Mouse (Mus musculus) bone marrow, adult 2 months (tissue): ENCODE data around the gene Dsp. TPM values are rescaled to one million over a fixed set of nuclear protein-coding genes. Genes with fewer than 3 reads are reported as not detected.

Source experiments
- H3K27ac ChIP-seq: fragments of 200-500 bp; 2 replicates; pipeline ENCODE4 v1.5.1; 2012; ENCODE audit warnings: low read depth, mild to moderate bottlenecking, control low read depth, inconsistent platforms, low read length; ENCODE audit not compliant: control insufficient read depth, poor library complexity, insufficient read depth
- H3K4me1 ChIP-seq: fragments of 200-500 bp; 2 replicates; pipeline ENCODE4 v1.6.1; 2011; ENCODE audit warnings: low read length; ENCODE audit not compliant: control insufficient read depth, insufficient read depth
- H3K4me3 ChIP-seq: fragments of 200-500 bp; replicated peaks from 2 replicates; pipeline ENCODE3; 2011; ENCODE audit warnings: mild to moderate bottlenecking, low read depth, low read length, control low read depth; ENCODE audit not compliant: control insufficient read depth
- CTCF ChIP-seq: fragments of 200-500 bp; IDR thresholded peaks from 2 replicates; pipeline ENCODE4 v1.5.1; 2011; ENCODE audit warnings: low read length, control low read depth; ENCODE audit not compliant: control insufficient read depth, insufficient read depth
- POLR2A ChIP-seq: fragments of 200-500 bp; IDR thresholded peaks from 2 replicates; pipeline ENCODE4 v1.6.1; 2011; ENCODE audit warnings: low read depth, mild to moderate bottlenecking, control low read depth, low read length, borderline replicate concordance; ENCODE audit not compliant: control insufficient read depth
- WGBS: fragments of 180-500 bp; shearing (Covaris S2); methylation state at CpG from one replicate; pipeline ENCODE4 v1.1.7; 2018; 5-methylcytosine and 5-hydroxymethylcytosine counted together
- polyA plus RNA-seq: library from polyadenylated mRNA; stranded (reverse); fragments of >200 nt; gene quantifications from 2 replicates; pipeline ENCODE4 v1.2.4, GENCODE M21; 2011; ENCODE audit warnings: low replicate concordance; ENCODE audit not compliant: missing spikeins, insufficient read depth, insufficient read length

The Dsp gene
- polyA plus RNA-seq: 0.25 TPM in 1 of 2 replicates, not detected in the other

GRCm38 (mm10) chr13:38151069-38151588, at the start of gene Dsp:
Gene Dsp, plus strand, starts transcription at chr13:38151294.
- under 1% methylated on average over 56 of the region's 58 CpGs for WGBS
- TF ChIP-seq POLR2A: no peak

DNA sequence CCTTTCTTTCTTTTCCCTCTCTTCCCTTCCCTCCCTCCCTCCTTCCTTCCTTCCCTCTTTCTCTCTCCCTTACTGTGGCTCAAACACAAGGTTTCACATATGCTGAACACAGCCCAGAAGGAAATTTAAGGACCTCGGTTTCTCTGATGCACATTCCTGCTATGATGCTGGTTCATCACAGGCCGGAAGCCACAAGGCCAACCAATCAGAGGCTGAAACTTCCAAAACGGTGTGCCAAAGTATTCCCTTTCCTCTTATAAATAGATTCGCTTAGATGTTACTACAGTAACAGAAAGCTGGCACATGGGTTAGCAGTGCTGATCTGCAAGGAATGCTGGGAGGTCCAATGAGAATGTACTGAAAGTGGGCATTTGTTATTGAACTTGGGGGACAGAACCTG, 47.7 kb upstream of the Dsp start:
- Histone ChIP-seq H3K27ac (no peak overlapping the region), H3K4me3 (no peak overlapping the region), H3K4me1 (no peaks in the 10 kb centered on the region)
- 80% methylated on average over 4 of the region's 4 CpGs for WGBS
- TF ChIP-seq CTCF: no peak
- no peak for TF ChIP-seq POLR2A

More at GRCm38 (mm10) chr13:38151069-38151588, at the start of gene Dsp:
- Histone ChIP-seq H3K27ac (no peak within 1 kb of the TSS), H3K4me3 (peak within 1 kb of the TSS; percentile 44), H3K4me1 (no peaks in the 10 kb centered on the region; the same call in 1 of the 2 replicates)

DNA sequence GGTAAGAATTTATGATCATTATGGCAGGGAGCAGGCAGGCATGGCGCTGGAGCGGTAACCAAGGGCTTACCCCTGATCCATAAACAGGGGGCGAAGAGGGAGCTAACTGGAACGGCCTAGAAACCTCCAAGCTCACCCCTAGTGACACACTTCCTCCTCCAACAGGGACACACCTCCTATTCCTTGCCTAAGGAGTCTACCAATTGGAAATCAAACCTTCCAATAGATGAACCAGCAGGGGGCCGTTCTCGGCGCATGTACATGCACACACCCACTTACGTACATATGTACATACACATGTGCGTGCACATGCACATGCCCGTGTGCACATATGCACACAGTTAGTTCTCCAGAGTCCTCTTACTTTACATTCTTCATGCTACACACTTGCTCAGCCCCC, 46.6 kb upstream of the Dsp start:
- 80% methylated on average over 10 of the region's 10 CpGs for whole genome bisulfite sequencing
- Histone ChIP-seq H3K4me3 (no peak overlapping the region), H3K27ac (no peak overlapping the region), H3K4me1 (no peaks in the 10 kb centered on the region)
- TF ChIP-seq CTCF: no peak
- no peak for TF ChIP-seq POLR2A

- Histone ChIP-seq H3K4me3 (no peak overlapping the region), H3K4me1 (no peaks in the 10 kb centered on the region), H3K27ac (no peak overlapping the region)
- no peak for TF ChIP-seq CTCF
- TF ChIP-seq POLR2A: no peak
- WGBS: 86% methylated on average over 9 of the region's 9 CpGs
These were observed 42.0 kb upstream of the Dsp start for GRCm38 (mm10) chr13:38109081-38109480.

GRCm38 (mm10) chr13:38122321-38122720, 28.8 kb upstream of the Dsp start:
- Histone ChIP-seq H3K4me1 (no peaks in the 10 kb centered on the region), H3K27ac (no peak overlapping the region), H3K4me3 (no peak overlapping the region)
- 79% methylated on average over 9 of the region's 9 CpGs for WGBS
- TF ChIP-seq POLR2A (no peak), CTCF (no peak)

DNA sequence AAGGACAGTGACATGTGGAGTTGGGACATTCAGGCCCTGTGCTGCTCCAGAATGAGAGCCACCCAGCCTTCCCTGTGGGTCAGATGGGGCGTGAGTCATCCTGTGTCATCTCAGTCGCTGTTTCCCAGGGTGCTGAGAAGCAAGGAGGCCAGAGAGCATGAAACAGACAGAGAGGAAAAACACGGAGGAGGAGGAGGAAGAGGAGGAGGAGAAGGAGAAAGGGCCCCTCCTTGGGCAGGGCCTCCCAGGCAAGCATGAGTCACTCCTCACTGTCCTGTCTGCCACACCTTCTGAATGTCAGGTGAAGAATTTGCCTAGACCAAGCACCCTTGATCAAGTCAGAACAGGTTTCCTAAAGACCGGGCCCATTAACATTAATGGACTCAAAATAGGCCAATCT, 27.4 kb upstream of the Dsp start:
- H3K27ac ChIP-seq: no peak overlapping the region
- TF ChIP-seq CTCF: no peak
- TF ChIP-seq POLR2A: no peak
- WGBS: 62% methylated on average over 4 of the region's 4 CpGs
- H3K4me1 ChIP-seq: no peaks in the 10 kb centered on the region
- H3K4me3 ChIP-seq: no peak overlapping the region

GRCm38 (mm10) chr13:38127683-38128082, 23.4 kb upstream of the Dsp start:
- Histone ChIP-seq H3K4me1 (no peaks in the 10 kb centered on the region), H3K4me3 (no peak overlapping the region), H3K27ac (no peak overlapping the region)
- WGBS: 65% methylated on average over 3 of the region's 3 CpGs
- TF ChIP-seq CTCF (no peak), POLR2A (no peak)

DNA sequence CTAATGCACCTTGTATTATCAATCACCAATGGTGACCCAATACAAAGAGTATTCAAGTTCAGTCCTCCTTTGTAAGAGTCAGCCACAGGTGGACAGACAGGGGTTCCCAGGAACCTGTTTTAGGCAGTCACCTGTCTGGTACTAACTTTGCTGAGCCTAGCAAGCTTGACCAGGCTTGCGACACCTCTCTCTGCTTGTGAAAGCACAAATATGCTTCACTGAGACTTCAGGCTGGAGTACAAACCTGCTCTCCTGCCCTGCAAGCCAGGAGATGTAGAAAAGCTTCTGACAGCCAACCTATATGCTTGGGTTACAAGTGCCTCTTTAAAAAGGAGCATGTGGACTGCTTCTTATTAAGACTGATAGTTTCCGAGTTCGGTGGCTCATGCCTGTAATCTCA, 22.8 kb upstream of the Dsp start:
- no peaks in the 10 kb centered on the region for H3K4me1 ChIP-seq

DNA sequence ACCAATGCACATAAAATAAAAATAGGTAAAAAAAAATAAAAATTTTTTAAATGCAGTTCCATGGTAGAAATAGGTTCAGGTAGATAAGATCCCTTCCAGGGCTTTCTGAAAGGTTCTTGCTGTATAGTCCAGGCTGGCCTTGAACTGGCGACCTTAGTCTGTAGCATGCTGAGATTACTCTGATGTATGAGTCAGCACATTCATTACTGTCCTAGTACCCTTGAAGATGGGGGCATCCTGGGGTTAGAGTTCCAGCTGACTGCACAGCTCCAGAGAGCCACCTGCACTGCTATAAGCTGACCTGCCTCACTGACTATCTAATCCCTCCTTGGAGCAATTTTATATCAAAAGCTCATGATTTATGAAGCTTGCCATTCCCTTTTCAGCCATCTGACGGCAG, 21.6 kb upstream of the Dsp start:
- 74% methylated on average over 2 of the region's 2 CpGs for WGBS
- Histone ChIP-seq H3K27ac (no peak overlapping the region), H3K4me3 (no peak overlapping the region), H3K4me1 (no peaks in the 10 kb centered on the region)
- TF ChIP-seq CTCF: no peak
- no peak for TF ChIP-seq POLR2A

More for the DNA sequence above, 22.8 kb upstream of the Dsp start:
- Histone ChIP-seq H3K27ac (no peak overlapping the region), H3K4me3 (no peak overlapping the region)
- no peak for TF ChIP-seq POLR2A
- no peak for TF ChIP-seq CTCF
- WGBS: 68% methylated on average over 3 of the region's 3 CpGs
